Comparison of ENCODE assay signal across 11 mouse cellular contexts in genomic region chr12:99285656-99286055, GRCm38 (mm10).
A peak's percentile ranks its signal among the peaks of the same experiment; 100 is the strongest.
DNase-seq lines count a peak whose midpoint lies in the region; ATAC-seq lines count a peak whose summit lies in the region.
"Had no signal": no experiment of that assay in that cellular context is flagged by ENCODE, and none has a peak within 500 bp of the region (broad histone marks: within the 10 kb centered on the region; RNA-seq: fewer than 3 reads in every experiment).

No protein-coding gene starts in this region.

- H3K4me1 ChIP-seq in hindbrain, embryonic 10.5 days (replicated peaks), result peaks cover 53% of the 10 kb centered on the region
- peaks cover 46% of the 10 kb centered on the region for H3K4me1 ChIP-seq in hindbrain, embryonic 12.5 days
- H3K4me1 ChIP-seq in embryonic facial prominence, embryonic 15.5 days, result peaks cover 54% of the 10 kb centered on the region
- peaks cover 76% of the 10 kb centered on the region for H3K4me1 ChIP-seq in hindbrain, embryonic 13.5 days (replicated peaks)
- H3K4me1 ChIP-seq in midbrain, embryonic 14.5 days (ENCODE audit: control insufficient read depth, insufficient read depth, low read length), result peaks cover 41% of the 10 kb centered on the region
- peaks cover 15% of the 10 kb centered on the region for H3K4me1 ChIP-seq in intestine, embryonic 16.5 days (ENCODE audit: control insufficient read depth, insufficient read depth, low read length)

- DNase-seq in hindbrain, embryonic 10.5 days (ENCODE audit: low spot score), result no peak
- no peak for DNase-seq in midbrain, embryonic 14.5 days
- DNase-seq in right cerebral cortex, postnatal 4 days, result no peak
- DNase-seq in left cerebral cortex, postnatal 36 days (ENCODE audit: low spot score in 2 of 2), result no peak
- DNase-seq: adrenal gland, adult 2 months; thymus, adult 18-20 months had no signal

- 0 out of 2 replicates have a peak overlapping the region, but pooled peaks have one; percentile 23 for H3K4me3 ChIP-seq in hindbrain, embryonic 10.5 days
- H3K4me3 ChIP-seq in hindbrain, embryonic 12.5 days, result no peak overlapping the region
- H3K4me3 ChIP-seq in embryonic facial prominence, embryonic 15.5 days (replicated peaks), result no peak overlapping the region
- H3K4me3 ChIP-seq in hindbrain, embryonic 13.5 days, result no peak overlapping the region
- no peak overlapping the region for H3K4me3 ChIP-seq in midbrain, embryonic 14.5 days (replicated peaks; ENCODE audit: low read depth, low read length)
- no peak overlapping the region for H3K4me3 ChIP-seq in intestine, embryonic 16.5 days (ENCODE audit: low read length)
- H3K4me3 ChIP-seq: heart, embryonic 13.5 days had no signal

- no peaks in the 10 kb centered on the region for H3K9me3 ChIP-seq in hindbrain, embryonic 10.5 days
- no peaks in the 10 kb centered on the region for H3K9me3 ChIP-seq in hindbrain, embryonic 12.5 days (replicated peaks)
- H3K9me3 ChIP-seq in embryonic facial prominence, embryonic 15.5 days (replicated peaks), result no peaks in the 10 kb centered on the region
- no peaks in the 10 kb centered on the region for H3K9me3 ChIP-seq in hindbrain, embryonic 13.5 days
- no peaks in the 10 kb centered on the region for H3K9me3 ChIP-seq in midbrain, embryonic 14.5 days (ENCODE audit: control insufficient read depth, low read length)
- H3K9me3 ChIP-seq in intestine, embryonic 16.5 days (ENCODE audit: control insufficient read depth, low read length), result no peaks in the 10 kb centered on the region
- H3K9me3 ChIP-seq: heart, embryonic 13.5 days had no signal

- peak overlapping the region; percentile 81 for H3K27ac ChIP-seq in hindbrain, embryonic 10.5 days
- no peak overlapping the region for H3K27ac ChIP-seq in hindbrain, embryonic 12.5 days
- H3K27ac ChIP-seq in embryonic facial prominence, embryonic 15.5 days (replicated peaks), result peak overlapping the region; percentile 12; the same call in 1 of the 2 replicates
- peak overlapping the region; percentile 64 for H3K27ac ChIP-seq in hindbrain, embryonic 13.5 days
- peak overlapping the region; percentile 39 for H3K27ac ChIP-seq in midbrain, embryonic 14.5 days (replicated peaks; ENCODE audit: low read depth, low read length)
- H3K27ac ChIP-seq in intestine, embryonic 16.5 days (ENCODE audit: low read length), result no peak overlapping the region

- no peak overlapping the region for H3K4me2 ChIP-seq in hindbrain, embryonic 12.5 days (replicated peaks)
- H3K4me2 ChIP-seq in embryonic facial prominence, embryonic 15.5 days (replicated peaks), result no peak overlapping the region
- peak overlapping the region; percentile 17; the same call in 1 of the 2 replicates for H3K4me2 ChIP-seq in hindbrain, embryonic 13.5 days
- H3K4me2 ChIP-seq in midbrain, embryonic 14.5 days (ENCODE audit: low read length), result no peak overlapping the region
- H3K4me2 ChIP-seq in intestine, embryonic 16.5 days (ENCODE audit: low read depth, low read length), result no peak overlapping the region
- H3K4me2 ChIP-seq: heart, embryonic 13.5 days had no signal

- WGBS in hindbrain, embryonic 10.5 days, result 82% methylated on average over 8 of the region's 8 CpGs
- WGBS in hindbrain, embryonic 12.5 days, result 73% methylated on average over 8 of the region's 8 CpGs
- 75% methylated on average over 8 of the region's 8 CpGs for WGBS in embryonic facial prominence, embryonic 15.5 days
- 70% methylated on average over 8 of the region's 8 CpGs for WGBS in hindbrain, embryonic 13.5 days
- 73% methylated on average over 8 of the region's 8 CpGs for WGBS in midbrain, embryonic 14.5 days
- 81% methylated on average over 8 of the region's 8 CpGs for WGBS in intestine, embryonic 16.5 days

- no peak for ATAC-seq in hindbrain, embryonic 12.5 days (ENCODE audit: low FRiP score)
- ATAC-seq in embryonic facial prominence, embryonic 15.5 days (ENCODE audit: insufficient number of reproducible peaks, low FRiP score, low TSS enrichment, low read depth), result no peak
- no peak for ATAC-seq in hindbrain, embryonic 13.5 days (ENCODE audit: low FRiP score)
- no peak for ATAC-seq in midbrain, embryonic 14.5 days (ENCODE audit: low FRiP score, low TSS enrichment)
- no peak for ATAC-seq in intestine, embryonic 16.5 days

- intact Hi-C loops in left cerebral cortex, postnatal 36 days (cut with DNase I), result no loop called here

- no peak overlapping the region for H3K9ac ChIP-seq in hindbrain, embryonic 12.5 days
- H3K9ac ChIP-seq in embryonic facial prominence, embryonic 15.5 days, result no peak overlapping the region
- H3K9ac ChIP-seq in hindbrain, embryonic 13.5 days, result no peak overlapping the region
- no peak overlapping the region for H3K9ac ChIP-seq in midbrain, embryonic 14.5 days (replicated peaks; ENCODE audit: low read length)
- H3K9ac ChIP-seq in intestine, embryonic 16.5 days (ENCODE audit: low read depth, low read length), result no peak overlapping the region
- H3K9ac ChIP-seq: heart, embryonic 13.5 days had no signal

- H3K36me3 ChIP-seq in hindbrain, embryonic 10.5 days, result peaks cover 7% of the 10 kb centered on the region; the same call in 1 of the 2 replicates
- peaks cover 4% of the 10 kb centered on the region; the same call in 1 of the 2 replicates for H3K36me3 ChIP-seq in hindbrain, embryonic 12.5 days
- H3K36me3 ChIP-seq in embryonic facial prominence, embryonic 15.5 days, result 0 out of 2 replicates have a peak, but pooled peaks cover 4% of the 10 kb centered on the region
- H3K36me3 ChIP-seq in hindbrain, embryonic 13.5 days, result peaks cover 7% of the 10 kb centered on the region; the same call in 1 of the 2 replicates
- H3K36me3 ChIP-seq in midbrain, embryonic 14.5 days (ENCODE audit: control insufficient read depth, insufficient read depth, low read length), result no peaks in the 10 kb centered on the region; the same call in 1 of the 2 replicates
- no peaks in the 10 kb centered on the region for H3K36me3 ChIP-seq in intestine, embryonic 16.5 days (ENCODE audit: control insufficient read depth, insufficient read depth, low read length)

- no peaks in the 10 kb centered on the region for H3K27me3 ChIP-seq in hindbrain, embryonic 10.5 days (ENCODE audit: insufficient read depth, poor library complexity, severe bottlenecking)
- no peaks in the 10 kb centered on the region for H3K27me3 ChIP-seq in hindbrain, embryonic 12.5 days
- H3K27me3 ChIP-seq in embryonic facial prominence, embryonic 15.5 days, result no peaks in the 10 kb centered on the region
- H3K27me3 ChIP-seq in hindbrain, embryonic 13.5 days, result no peaks in the 10 kb centered on the region
- no peaks in the 10 kb centered on the region for H3K27me3 ChIP-seq in midbrain, embryonic 14.5 days (ENCODE audit: control insufficient read depth, insufficient read depth, low read length)
- no peaks in the 10 kb centered on the region for H3K27me3 ChIP-seq in intestine, embryonic 16.5 days (replicated peaks; ENCODE audit: control insufficient read depth, insufficient read depth, low read length)
- H3K27me3 ChIP-seq: heart, embryonic 13.5 days had no signal

Comparison
In these comparisons a context has a peak if more than half of its experiments do, and no peak if none do; other contexts are left out.
1. H3K27ac ChIP-seq: peak in hindbrain, embryonic 10.5 days (single experiment), embryonic facial prominence, embryonic 15.5 days (single experiment), hindbrain, embryonic 13.5 days (single experiment) and midbrain, embryonic 14.5 days (single experiment); none in hindbrain, embryonic 12.5 days (single experiment) and intestine, embryonic 16.5 days (single experiment).